Mouse (Mus musculus) cerebellum, adult 11-12 months (tissue): ENCODE measurements around the gene Tbc1d10a.

Experiments
- DNase-seq: peaks from one replicate; pipeline ENCODE4 v3.0.0; 2022

Gene Tbc1d10a

DNA sequence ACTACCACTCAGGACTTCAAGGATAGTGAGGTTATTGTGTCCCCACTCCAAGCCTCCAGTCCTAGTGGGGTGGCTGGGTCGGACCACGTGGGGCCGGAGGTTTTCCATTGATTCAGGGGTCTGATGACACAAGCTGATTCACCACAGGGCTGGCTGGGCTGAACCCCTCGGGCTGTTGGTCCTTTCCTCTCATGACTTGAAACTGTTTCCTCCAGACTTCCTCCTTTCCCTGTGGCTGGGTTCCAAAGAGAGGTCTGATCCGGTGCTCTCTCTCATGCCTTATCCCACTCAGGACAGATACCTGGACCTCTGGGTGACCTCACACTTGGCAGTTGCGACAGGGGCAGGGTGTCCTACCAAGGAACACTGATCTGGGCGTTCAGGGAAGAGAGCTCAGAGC, 53.6 kb downstream of the Tbc1d10a start:
- DNase-seq, result no peak

GRCm38 (mm10) chr11:4241180-4241579, 54.6 kb downstream of the Tbc1d10a start:
- DNase-seq, result no peak

DNA sequence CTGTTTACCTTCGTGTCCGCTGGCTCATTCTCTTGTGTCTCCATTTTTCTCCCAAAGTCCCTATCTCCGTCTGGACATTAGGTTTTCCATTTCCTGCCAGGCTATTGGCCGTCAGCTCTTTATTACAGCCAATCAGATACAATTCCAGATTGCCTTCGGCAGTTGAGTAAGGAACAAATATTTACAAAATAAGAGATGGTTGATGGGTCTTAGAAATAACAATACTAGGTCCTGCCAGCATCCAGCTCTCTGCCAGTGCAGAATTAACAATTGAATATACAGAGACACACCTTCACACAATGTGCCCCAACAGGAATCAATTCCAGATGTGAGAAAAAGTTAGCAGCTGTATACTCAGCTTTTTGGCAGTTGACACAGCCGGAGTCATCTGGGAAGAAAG, 59.5 kb downstream of the Tbc1d10a start:
- no peak for DNase-seq

DNA sequence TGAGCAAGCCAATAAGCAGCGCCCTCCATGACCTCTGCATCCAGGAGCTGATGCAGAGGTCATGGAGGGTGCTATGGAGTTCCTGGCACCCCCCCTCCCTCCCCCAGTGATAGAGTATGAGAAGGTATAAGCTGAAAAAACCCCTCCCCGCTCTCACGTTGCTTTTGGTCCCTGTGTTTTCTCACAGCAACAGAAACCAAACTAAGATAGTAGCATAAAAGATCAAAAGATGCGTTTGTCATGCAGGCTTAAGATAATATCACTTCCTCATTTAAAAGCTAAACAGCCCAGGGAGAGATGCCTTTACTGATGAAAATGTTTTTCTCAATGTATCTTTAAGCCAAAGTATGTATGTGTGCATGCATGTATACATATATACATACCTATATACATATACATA, 60.0 kb downstream of the Tbc1d10a start:
- DNase-seq, result no peak

GRCm38 (mm10) chr11:4247201-4247959, 60.8 kb downstream of the Tbc1d10a start:
- no peak for DNase-seq

GRCm38 (mm10) chr11:4249151-4249550, 62.6 kb downstream of the Tbc1d10a start:
- no peak for DNase-seq

DNA sequence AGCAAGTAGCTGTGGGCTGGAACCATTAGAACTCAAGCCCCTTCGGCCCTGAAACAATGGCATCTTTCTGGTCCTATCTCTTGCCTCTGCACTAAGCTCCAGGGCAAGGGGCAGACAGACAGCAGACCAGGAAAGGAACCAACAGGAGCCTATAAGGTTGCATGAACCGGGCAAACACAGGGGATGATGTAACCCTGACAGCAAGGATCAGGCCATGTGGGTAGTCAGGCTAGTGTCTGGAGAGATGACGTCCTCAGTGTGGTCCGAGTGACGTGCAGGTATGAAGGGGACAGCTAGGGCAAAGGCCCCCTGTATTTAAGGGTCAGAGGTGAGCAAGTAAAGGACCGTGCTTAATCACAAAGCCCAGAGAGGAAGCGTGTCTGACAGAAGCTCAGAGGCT, 63.7 kb downstream of the Tbc1d10a start:
- no peak for DNase-seq

DNA sequence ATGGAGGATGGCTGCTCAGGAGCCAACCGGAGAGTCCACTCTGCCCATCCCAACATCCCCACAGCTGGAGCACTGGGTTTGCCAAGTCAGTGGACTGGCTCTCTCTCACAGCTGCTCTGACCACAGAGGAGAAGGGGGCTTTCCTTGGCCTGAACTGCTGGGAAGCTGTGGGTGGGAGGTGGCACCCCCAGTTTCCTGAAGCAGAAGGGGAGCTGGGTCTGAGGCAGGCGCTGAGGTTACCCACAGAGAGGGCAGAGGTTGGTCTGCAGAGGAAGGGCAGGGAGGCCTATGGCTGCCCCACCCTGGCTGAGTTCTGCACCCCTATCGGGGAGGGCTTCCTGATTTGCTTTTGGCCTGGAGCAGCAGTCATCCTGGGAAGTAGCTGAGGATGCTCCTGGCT, 64.8 kb downstream of the Tbc1d10a start:
- DNase-seq, result no peak

DNA sequence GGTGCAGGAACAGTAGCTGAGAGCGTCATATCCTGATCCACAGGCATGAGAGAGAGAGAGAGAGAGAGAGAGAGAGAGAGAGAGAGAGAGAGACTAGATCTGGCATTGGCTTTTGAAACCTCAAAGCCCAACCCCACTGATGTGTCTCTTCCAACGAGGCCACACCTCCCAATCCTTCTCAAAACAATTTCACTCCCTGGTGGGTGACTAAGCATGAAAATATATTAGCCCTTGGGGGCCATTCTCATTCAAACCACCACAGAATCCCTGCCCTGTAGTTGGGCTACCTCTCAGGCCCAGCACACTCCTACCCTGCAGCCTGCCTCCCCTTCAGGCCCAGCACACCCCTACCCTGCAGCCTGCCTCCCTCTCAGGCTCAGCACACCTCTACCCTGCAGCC, 66.3 kb downstream of the Tbc1d10a start:
- no peak for DNase-seq

GRCm38 (mm10) chr11:4256846-4257607, 70.4 kb downstream of the Tbc1d10a start, which contains the start of gene Lif:
Lif (plus strand) TSS chr11:4257557.
- no peak for DNase-seq

GRCm38 (mm10) chr11:4257756-4258155, 71.2 kb downstream of the Tbc1d10a start:
- no peak for DNase-seq

DNA sequence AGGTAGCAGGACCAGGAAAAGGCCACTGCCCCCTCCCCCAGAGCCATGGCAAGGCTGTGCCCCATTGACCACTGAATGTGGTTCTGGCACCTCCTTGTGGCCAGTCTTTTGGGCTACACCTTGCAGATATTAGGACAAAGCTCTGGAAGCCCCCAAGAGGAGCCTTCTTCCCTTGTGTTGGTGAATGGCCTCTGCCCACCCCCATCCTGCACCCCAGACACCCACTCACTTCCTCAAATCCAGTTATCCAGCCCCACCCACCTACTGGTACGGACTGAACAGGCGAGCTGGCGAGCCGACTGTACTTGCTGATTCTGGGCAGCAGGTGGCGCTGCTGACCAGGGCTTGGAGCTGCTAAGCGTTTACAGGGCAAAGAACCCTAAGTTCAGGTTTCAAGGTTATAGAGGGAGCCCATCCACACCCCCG, 72.1 kb downstream of the Tbc1d10a start:
- peak; percentile 71 for DNase-seq

DNA sequence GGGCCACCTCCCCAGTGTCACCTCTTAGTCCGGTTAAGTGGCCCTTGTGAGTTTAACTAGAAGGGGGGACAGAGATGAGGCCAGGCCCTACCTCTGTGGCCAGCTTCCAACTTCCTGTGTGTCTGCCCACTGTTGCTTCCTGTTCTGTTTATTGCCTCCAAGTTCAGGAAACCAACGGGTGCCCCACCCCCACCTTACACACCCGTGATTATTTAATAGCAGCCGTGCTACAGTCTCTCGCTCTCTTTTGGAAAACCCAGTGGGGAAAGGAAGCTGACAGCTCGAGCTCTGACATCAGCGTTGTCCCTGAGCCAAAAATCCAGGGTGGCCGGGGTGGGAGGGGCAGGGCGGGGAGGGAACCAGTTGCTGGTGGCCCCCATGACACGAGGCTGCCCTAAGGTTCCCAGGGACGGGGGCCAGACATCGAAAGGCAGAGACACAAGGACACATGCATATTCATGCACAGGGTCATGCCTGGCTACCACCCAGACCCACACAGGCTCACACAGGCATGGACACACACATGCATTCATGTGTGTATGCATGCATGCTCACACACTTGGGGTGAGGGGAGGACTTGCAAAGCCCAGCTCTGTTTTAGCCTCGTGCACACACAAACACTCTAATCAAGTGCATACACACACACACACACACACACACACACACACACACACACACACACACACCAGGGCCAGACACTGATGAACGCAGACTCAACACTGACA, 74.0 kb downstream of the Tbc1d10a start:
- DNase-seq, result no peak

DNA sequence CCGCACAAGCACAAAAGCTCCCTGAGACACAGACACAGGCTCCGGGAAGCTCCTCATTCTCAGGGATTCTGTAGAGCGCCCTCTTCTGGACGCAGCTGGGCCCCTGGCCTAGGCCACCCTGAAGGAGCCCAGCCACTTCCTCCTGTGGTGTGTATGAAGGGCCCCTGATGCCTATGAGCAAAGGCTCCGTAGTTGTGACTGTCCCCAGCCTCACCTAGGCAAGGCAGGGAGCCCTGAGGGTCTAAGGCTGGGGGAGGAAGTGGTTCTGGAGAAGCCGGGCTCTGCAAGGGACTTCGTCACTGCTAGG, 74.6 kb downstream of the Tbc1d10a start:
- peak; percentile 31 for DNase-seq

GRCm38 (mm10) chr11:4261969-4262368, 75.4 kb downstream of the Tbc1d10a start:
- no peak for DNase-seq

DNA sequence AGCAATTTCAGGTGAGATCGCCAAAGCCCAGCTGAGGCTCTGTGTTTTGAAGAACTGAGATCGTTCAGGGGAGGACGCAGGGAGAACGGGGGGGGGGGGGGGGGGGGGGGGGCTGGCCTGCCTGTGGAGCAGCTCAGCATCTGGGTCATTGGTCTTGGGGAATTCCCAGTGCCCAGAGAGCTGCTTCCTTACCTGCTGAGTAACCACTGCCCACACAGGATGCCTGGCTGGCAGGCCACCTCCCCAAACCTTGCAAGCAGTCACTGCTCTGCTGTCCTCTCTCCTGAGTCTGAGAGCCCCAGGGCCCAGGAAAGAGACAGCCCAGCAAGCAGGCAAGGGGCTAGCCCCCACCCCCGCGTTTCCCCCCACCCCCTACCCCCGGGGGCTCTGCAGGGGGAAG, 76.3 kb downstream of the Tbc1d10a start:
- DNase-seq, result no peak

DNA sequence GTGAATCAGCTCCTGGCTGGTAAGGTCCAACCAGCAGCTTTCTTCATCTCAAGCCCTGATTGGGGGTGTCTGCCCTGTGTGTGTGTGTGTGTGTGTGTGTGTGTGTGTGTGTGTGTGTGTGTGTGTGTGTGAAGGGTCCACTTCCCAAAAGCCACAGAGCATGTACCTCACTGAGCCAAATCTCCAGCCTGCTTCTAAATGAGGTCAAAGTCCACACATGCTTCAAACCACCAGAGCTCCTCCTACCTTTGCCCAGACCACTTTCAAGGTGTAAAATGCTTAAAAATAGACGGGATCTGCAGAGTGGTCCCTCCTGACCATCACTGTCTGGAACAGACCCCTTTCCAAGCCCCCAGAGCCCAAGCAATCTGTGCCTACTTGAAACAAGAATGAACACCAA, 76.7 kb downstream of the Tbc1d10a start:
- DNase-seq, result no peak

DNA sequence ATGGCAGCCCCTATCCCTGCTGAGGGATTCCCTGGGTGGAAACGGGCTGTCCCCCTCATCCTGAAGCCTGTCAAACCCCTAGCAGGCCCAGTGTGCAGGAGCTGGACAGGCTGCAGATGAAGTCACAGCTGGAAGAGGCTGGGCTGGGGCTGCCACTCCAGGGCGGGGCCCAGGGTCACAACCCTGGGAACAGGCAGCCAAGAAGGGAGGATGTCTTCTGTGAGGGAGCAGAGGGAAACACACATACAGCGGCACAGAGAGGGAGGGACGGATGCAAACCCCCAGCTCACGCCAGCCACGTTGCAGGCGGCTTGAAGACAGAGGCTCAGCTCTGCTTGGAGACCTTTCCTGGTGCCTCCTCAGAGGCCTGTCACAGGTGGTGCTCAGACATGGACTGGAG, 77.5 kb downstream of the Tbc1d10a start:
- DNase-seq, result no peak
